Mouse (Mus musculus): ENCODE data around the gene B9d2. TPM values are rescaled to one million over a fixed set of nuclear protein-coding genes. Genes with fewer than 3 reads are reported as not detected.
"Not testable (repeated sequence)": the region's sequence is repeated elsewhere in the genome, so short reads cannot be mapped to it uniquely, and the experiment has no call there.

B9d2 gene
- polyA plus RNA-seq, 1 experiment from 2014 or later: 24.9 TPM

DNA sequence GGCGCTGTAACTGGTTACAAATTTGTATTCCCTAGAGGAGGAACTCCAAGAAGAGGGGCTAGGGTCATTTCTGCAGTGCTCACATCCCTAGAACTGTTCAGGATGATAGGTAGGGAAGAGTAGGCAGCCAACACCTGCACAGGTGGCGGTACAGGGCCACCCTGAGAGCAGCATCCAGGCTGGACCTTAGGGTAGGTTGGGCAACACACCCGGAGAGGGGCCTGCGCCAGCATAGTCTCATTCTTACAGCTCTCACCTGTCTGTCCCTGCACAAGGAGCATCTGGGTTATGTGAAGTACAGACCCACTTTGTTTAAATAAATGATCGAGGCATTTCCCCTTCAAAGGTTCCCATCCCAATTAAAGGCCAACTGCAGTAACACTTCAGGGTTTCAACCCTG lies 40.2 kb downstream of the B9d2 start:
- ATAC-seq (ENCODE audit: insufficient number of reproducible peaks, low FRiP score, low TSS enrichment, low read depth): no peak

GRCm38 (mm10) chr7:25721776-25722175 lies 41.2 kb downstream of the B9d2 start:
- H3K27me3 ChIP-seq; ATAC-seq (ENCODE audit: insufficient number of reproducible peaks, low FRiP score, low TSS enrichment, low read depth); H3K4me2 ChIP-seq; H3K4me3 ChIP-seq; H3K9me3 ChIP-seq; H3K9ac ChIP-seq; H3K27ac ChIP-seq: not testable (repeated sequence)
- Histone ChIP-seq H3K4me1 (peaks cover 22% of the 10 kb centered on the region), H3K36me3 (peaks cover 64% of the 10 kb centered on the region)

More for the DNA sequence above, 40.2 kb downstream of the B9d2 start:
- Histone ChIP-seq H3K9ac (no peak overlapping the region), H3K4me1 (peaks cover 22% of the 10 kb centered on the region), H3K4me3 (no peak overlapping the region), H3K4me2 (no peak overlapping the region), H3K27ac (no peak overlapping the region), H3K27me3 (no peaks in the 10 kb centered on the region), H3K36me3 (peaks cover 62% of the 10 kb centered on the region), H3K9me3 (no peaks in the 10 kb centered on the region)
- 92% methylated on average over 5 of the region's 5 CpGs for WGBS

- Histone ChIP-seq H3K36me3 (peaks cover 91% of the 10 kb centered on the region), H3K4me2 (no peak overlapping the region), H3K4me1 (no peaks in the 10 kb centered on the region), H3K4me3 (no peak overlapping the region), H3K27ac (no peak overlapping the region), H3K9me3 (no peaks in the 10 kb centered on the region), H3K27me3 (no peaks in the 10 kb centered on the region), H3K9ac (no peak overlapping the region)
- WGBS: 88% methylated on average over 19 of the region's 19 CpGs
- ATAC-seq (ENCODE audit: insufficient number of reproducible peaks, low FRiP score, low TSS enrichment, low read depth): no peak
Measured at GRCm38 (mm10) chr7:25725886-25726285, 45.3 kb downstream of the B9d2 start.

DNA sequence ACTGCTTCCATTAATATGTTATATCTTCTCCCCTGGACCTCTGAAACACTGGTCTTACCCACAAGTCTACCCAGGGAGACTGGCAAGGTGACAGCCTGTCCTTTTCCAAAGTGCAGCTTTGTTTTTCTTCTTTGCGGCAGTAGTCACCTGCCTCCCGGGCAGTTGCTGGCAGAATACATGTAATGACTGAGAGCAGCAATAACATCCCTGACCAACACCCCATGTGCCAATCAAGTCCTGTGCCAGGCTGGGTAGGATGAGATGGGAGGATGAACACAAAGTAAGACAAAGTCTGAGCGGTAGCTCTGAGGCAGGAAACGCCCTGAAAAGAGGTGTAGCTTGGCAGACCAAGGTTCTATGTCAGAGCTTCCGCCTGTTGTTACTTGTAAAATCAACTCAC lies 47.2 kb downstream of the B9d2 start:
- H3K9me3 ChIP-seq: no peaks in the 10 kb centered on the region
- no peak for ATAC-seq (ENCODE audit: insufficient number of reproducible peaks, low FRiP score, low TSS enrichment, low read depth)
- H3K27ac ChIP-seq: no peak overlapping the region
- H3K4me1 ChIP-seq: no peaks in the 10 kb centered on the region
- peaks cover 96% of the 10 kb centered on the region for H3K36me3 ChIP-seq
- H3K9ac ChIP-seq: no peak overlapping the region
- H3K27me3 ChIP-seq: no peaks in the 10 kb centered on the region
- WGBS: 82% methylated on average over 5 of the region's 5 CpGs
- H3K4me2 ChIP-seq: no peak overlapping the region
- H3K4me3 ChIP-seq: no peak overlapping the region

- H3K27ac ChIP-seq: no peak overlapping the region
- H3K4me1 ChIP-seq: no peaks in the 10 kb centered on the region
- no peaks in the 10 kb centered on the region for H3K9me3 ChIP-seq
- H3K27me3 ChIP-seq: no peaks in the 10 kb centered on the region
- H3K4me3 ChIP-seq: no peak overlapping the region
- no peak overlapping the region for H3K4me2 ChIP-seq
- WGBS: 44% methylated on average over 2 of the region's 2 CpGs
- ATAC-seq (ENCODE audit: insufficient number of reproducible peaks, low FRiP score, low TSS enrichment, low read depth): no peak
- H3K36me3 ChIP-seq: peaks cover 94% of the 10 kb centered on the region
- no peak overlapping the region for H3K9ac ChIP-seq
Measured at GRCm38 (mm10) chr7:25729396-25729795, 48.8 kb downstream of the B9d2 start.

DNA sequence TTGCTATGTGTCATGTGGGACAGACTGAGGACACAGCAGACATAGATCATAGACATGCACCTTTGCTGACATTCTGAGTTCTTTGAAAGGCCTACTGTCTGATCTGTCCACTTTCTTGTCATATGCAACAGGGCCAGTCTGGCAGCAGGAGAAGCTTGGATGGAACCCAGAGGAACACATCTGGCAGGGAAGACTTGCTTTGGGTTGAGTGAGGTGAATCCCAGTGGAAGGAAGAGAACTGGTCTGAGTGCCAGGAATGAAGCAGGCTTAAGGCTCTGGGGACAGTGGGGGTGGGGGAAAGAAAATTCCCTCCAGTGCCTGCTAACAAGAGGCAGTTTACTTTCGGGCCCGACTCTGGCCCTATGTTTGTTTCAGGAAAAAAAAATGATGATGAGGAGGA lies 49.3 kb downstream of the B9d2 start:
- no peak overlapping the region for H3K4me2 ChIP-seq
- H3K27ac ChIP-seq: no peak overlapping the region
- no peak overlapping the region for H3K9ac ChIP-seq
- no peak for ATAC-seq (ENCODE audit: insufficient number of reproducible peaks, low FRiP score, low TSS enrichment, low read depth)
- H3K4me3 ChIP-seq: no peak overlapping the region
- H3K27me3 ChIP-seq: no peaks in the 10 kb centered on the region
- peaks cover 94% of the 10 kb centered on the region for H3K36me3 ChIP-seq
- no peaks in the 10 kb centered on the region for H3K9me3 ChIP-seq
- 69% methylated on average over 2 of the region's 2 CpGs for WGBS
- no peaks in the 10 kb centered on the region for H3K4me1 ChIP-seq

DNA sequence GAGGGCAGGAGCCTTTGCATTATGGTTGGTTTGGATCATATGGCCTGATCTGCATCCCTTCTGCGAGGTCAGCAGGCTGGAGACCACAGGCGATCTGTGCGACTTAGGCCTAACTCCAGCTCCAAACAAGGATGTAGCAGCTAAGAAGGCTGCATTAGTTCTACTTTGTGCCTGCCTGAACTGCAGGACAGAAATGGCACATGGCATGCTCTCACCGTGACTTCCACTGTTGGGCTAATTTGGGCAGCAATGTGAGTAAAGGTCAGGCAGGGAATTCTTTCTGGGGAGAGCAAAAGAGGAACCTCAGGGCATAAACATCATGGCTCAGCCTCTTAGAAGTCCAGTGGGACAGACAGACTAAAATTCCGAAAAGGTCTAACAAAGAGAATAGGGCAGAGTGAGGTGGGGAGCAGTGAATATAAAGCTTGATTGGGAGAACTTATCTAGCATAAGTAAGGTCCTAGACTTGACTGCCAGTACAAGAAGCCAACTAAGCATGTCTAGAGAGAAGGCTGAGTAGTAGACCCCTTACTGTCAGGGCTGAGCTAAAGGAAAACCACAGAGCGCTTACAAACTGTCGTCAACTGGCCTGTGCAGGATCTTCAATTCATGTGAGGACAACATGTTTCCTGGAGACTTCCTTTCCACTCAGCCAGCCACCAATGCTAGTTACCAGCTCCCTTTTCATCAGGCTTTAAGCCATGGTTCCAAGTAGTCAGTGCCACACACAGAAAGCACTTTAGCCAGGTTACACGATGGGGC lies 50.9 kb downstream of the B9d2 start:
- 90% methylated on average over 8 of the region's 8 CpGs for WGBS

GRCm38 (mm10) chr7:25734991-25735390 lies 54.4 kb downstream of the B9d2 start:
- ATAC-seq (ENCODE audit: insufficient number of reproducible peaks, low FRiP score, low TSS enrichment, low read depth): no peak
- Histone ChIP-seq H3K4me2 (no peak overlapping the region), H3K9me3 (no peaks in the 10 kb centered on the region), H3K27ac (no peak overlapping the region), H3K36me3 (peaks cover 91% of the 10 kb centered on the region), H3K9ac (no peak overlapping the region), H3K4me1 (no peaks in the 10 kb centered on the region), H3K27me3 (no peaks in the 10 kb centered on the region), H3K4me3 (no peak overlapping the region)
- whole genome bisulfite sequencing: 69% methylated on average over 4 of the region's 4 CpGs

More for the DNA sequence above, 50.9 kb downstream of the B9d2 start:
- no peaks in the 10 kb centered on the region for H3K27me3 ChIP-seq
- no peaks in the 10 kb centered on the region for H3K9me3 ChIP-seq
- no peaks in the 10 kb centered on the region for H3K4me1 ChIP-seq
- no peak for ATAC-seq (ENCODE audit: insufficient number of reproducible peaks, low FRiP score, low TSS enrichment, low read depth)
- H3K4me3 ChIP-seq: no peak overlapping the region
- no peak overlapping the region for H3K4me2 ChIP-seq
- H3K27ac ChIP-seq: no peak overlapping the region
- H3K9ac ChIP-seq: no peak overlapping the region
- peaks cover 93% of the 10 kb centered on the region for H3K36me3 ChIP-seq

Other genes starting within 250 kb of the B9d2 start
- gene Ceacam1, start 203.2 kb upstream of the B9d2 start, polyA plus RNA-seq (2015; fragmentation: Nextera tagmentation; extraction: Ambion mirVana): 1.5 and 2.2 TPM in 2 replicates
- gene Ceacam2, start 140.9 kb upstream of the B9d2 start, polyA plus RNA-seq (2015; fragmentation: Nextera tagmentation; extraction: Ambion mirVana): not detected in 2 replicates
- gene Erich4, start 64.9 kb upstream of the B9d2 start, polyA plus RNA-seq (2015; fragmentation: Nextera tagmentation; extraction: Ambion mirVana): not detected in 2 replicates
- gene Dmac2, start 61.4 kb upstream of the B9d2 start, polyA plus RNA-seq (2015; fragmentation: Nextera tagmentation; extraction: Ambion mirVana): 29.1 and 30.6 TPM in 2 replicates
- gene B3gnt8, start 54.1 kb upstream of the B9d2 start, polyA plus RNA-seq (2015; fragmentation: Nextera tagmentation; extraction: Ambion mirVana): 9.3 and 11.8 TPM in 2 replicates
- 59.1 and 62.5 TPM in 2 replicates for gene Bckdha, start 21.8 kb upstream of the B9d2 start, polyA plus RNA-seq (2015; fragmentation: Nextera tagmentation; extraction: Ambion mirVana)
- gene Exosc5, start 21.6 kb upstream of the B9d2 start, polyA plus RNA-seq (2015; fragmentation: Nextera tagmentation; extraction: Ambion mirVana): 64.7 and 69.8 TPM in 2 replicates
- 3.0 TPM in 2 replicates for gene Tmem91, start 5.6 kb upstream of the B9d2 start, polyA plus RNA-seq (2015; fragmentation: Nextera tagmentation; extraction: Ambion mirVana)
- 2.8 and 3.8 TPM in 2 replicates for gene Tgfb1, start 6.2 kb downstream of the B9d2 start, polyA plus RNA-seq (2015; fragmentation: Nextera tagmentation; extraction: Ambion mirVana)
- 23.1 and 23.4 TPM in 2 replicates for gene Ccdc97, start 38.3 kb downstream of the B9d2 start, polyA plus RNA-seq (2015; fragmentation: Nextera tagmentation; extraction: Ambion mirVana)
- 46.3 and 53.7 TPM in 2 replicates for gene Hnrnpul1, start 74.0 kb downstream of the B9d2 start, polyA plus RNA-seq (2015; fragmentation: Nextera tagmentation; extraction: Ambion mirVana)
- 131 and 133 TPM in 2 replicates for gene Axl, start 107.9 kb downstream of the B9d2 start, polyA plus RNA-seq (2015; fragmentation: Nextera tagmentation; extraction: Ambion mirVana)
- gene Cyp2s1, start 136.1 kb downstream of the B9d2 start, polyA plus RNA-seq (2015; fragmentation: Nextera tagmentation; extraction: Ambion mirVana): 3.0 and 3.9 TPM in 2 replicates
- not detected in 2 replicates for gene Cyp2b10, start 216.8 kb downstream of the B9d2 start, polyA plus RNA-seq (2015; fragmentation: Nextera tagmentation; extraction: Ambion mirVana)

Measured in limb, embryonic 15.5 days (tissue).